Mouse (Mus musculus): ENCODE measurements at regions not wholly inside any gene's neighbourhood (a gene's known extent, or its start where the extent isn't known, plus 50 kb on each side); places are given as distances from the start of the nearest gene placed in this dataset.

- DNase-seq: no peak
Observed at GRCm38 (mm10) chr9:43466883-43467282, 156.2 kb downstream of the Trim29 start.

- DNase-seq: no peak
Observed at GRCm38 (mm10) chr9:43469215-43469614, 158.6 kb downstream of the Trim29 start.

DNA sequence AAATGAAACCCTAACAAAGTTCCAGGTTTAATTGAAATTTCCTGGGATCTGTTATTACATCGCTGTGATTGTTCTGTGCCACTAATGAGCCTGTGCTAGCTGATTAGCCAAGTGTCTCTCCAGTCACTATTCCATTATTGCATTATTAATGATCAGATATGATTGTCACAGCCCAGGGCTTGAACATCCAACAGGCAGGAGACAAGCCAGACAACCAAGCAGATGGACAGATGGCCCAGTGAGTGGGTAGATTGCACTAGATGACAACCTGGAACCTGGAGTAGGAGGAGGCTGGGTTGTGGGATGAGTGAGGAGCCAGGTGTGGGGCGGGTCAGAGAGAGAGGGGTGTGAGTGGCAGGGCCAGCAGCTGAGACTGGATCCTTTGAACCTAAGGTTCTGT lies 161.6 kb downstream of the Trim29 start:
- DNase-seq: no peak

DNA sequence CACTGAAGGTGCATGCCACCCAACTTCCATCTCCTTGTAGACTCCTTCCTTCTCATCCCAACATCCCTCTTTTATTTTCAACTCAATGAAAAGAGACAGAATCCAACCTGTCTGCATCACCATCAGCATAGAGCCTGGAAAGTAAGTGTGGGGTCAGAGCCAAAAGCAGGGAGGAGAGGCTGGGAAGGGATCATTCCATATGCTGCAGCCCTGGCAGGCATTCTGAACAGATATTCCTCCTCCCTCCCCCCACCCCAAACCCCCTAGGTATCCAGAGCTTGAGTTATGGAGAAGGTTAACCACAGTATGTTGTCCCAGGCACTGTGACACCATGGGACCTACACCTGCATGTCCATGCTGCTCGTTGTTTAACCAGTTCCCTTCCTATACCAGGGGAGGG lies 162.5 kb downstream of the Trim29 start:
- DNase-seq: no peak

GRCm38 (mm10) chr9:43473601-43474302 lies 163.1 kb downstream of the Trim29 start:
- DNase-seq: peak; percentile 32

GRCm38 (mm10) chr9:43474303-43474643 lies 163.6 kb downstream of the Trim29 start:
- no peak for DNase-seq

DNA sequence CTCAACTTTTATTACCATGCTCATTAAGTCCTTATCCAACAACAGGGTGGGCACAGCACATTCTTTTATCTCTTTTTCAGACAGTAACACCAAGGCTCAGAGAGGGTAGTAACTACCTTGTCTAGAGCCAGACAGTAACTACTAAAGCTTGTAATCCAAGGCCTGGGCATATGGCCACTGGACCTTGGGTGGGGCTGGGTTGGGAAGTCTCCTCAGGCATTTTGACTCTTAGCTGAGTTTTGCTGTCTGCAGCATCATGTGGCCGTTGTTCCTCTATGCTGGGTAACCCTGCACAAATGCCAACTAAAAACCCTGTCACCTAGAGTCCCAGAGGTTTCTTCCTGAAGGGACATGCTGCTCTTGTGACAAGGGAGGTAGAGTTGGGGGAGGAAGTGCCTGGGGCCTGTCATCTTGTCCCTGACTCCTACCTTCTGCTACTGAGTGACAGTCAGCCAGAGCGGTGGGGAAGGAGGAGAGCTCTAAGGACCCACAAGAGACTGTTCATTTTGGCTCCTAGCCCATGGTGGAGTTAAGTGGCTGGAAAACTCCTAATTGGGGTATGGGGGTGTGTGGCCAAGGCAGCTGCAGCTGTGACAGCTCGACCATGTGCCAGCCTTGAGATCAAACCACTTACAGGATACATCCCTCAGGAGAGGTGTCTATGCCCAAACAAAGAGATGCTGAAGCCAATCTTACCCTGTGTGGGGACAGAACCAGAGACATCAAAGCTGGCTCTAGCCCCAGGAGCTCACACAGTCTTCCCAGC lies 170.4 kb downstream of the Trim29 start:
- DNase-seq: no peak

GRCm38 (mm10) chr9:43482101-43483090 lies 171.7 kb downstream of the Trim29 start:
- peak; percentile 49 for DNase-seq

- DNase-seq: no peak
Observed at GRCm38 (mm10) chr9:43483195-43483594, 172.5 kb downstream of the Trim29 start.

- DNase-seq: no peak
Observed at GRCm38 (mm10) chr9:43483906-43484305, 173.3 kb downstream of the Trim29 start.

GRCm38 (mm10) chr9:43486704-43487103 lies 176.1 kb downstream of the Trim29 start:
- DNase-seq: no peak

DNA sequence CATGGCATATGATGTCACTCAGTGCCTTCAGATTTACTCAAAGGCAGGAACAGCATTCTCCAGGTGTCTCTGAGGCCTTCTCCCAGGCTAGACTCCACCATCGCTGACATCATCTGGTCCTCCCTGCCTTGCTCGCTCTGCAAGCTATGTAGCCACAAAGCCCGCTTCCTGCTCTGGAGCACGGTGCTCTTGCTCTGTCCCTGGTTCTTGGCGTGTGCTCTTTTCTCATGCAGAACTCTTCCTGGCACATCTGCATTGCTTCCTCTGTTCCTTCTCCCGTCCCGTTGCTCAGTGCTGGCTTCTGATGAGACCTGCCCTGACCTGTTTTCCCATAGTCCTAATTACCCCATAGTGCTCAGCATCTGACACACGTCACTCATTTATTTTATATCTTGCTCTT lies 178.6 kb downstream of the Trim29 start:
- no peak for DNase-seq

- DNase-seq: no peak
Observed at GRCm38 (mm10) chr9:43491024-43491751, 180.5 kb downstream of the Trim29 start.

- no peak for DNase-seq
Observed at GRCm38 (mm10) chr9:43492236-43493000, 181.8 kb downstream of the Trim29 start.

- DNase-seq: no peak
Observed at GRCm38 (mm10) chr9:43498596-43498995, 187.9 kb downstream of the Trim29 start.

- DNase-seq: no peak
Observed at GRCm38 (mm10) chr9:43504270-43504932, 193.8 kb downstream of the Trim29 start.

- DNase-seq: no peak
Observed at GRCm38 (mm10) chr9:43505856-43506255, 195.2 kb downstream of the Trim29 start.

- no peak for DNase-seq
Observed at GRCm38 (mm10) chr9:43506276-43506675, 195.6 kb downstream of the Trim29 start.

- no peak for DNase-seq
Observed at GRCm38 (mm10) chr9:43512806-43513205, 202.2 kb downstream of the Trim29 start.

DNA sequence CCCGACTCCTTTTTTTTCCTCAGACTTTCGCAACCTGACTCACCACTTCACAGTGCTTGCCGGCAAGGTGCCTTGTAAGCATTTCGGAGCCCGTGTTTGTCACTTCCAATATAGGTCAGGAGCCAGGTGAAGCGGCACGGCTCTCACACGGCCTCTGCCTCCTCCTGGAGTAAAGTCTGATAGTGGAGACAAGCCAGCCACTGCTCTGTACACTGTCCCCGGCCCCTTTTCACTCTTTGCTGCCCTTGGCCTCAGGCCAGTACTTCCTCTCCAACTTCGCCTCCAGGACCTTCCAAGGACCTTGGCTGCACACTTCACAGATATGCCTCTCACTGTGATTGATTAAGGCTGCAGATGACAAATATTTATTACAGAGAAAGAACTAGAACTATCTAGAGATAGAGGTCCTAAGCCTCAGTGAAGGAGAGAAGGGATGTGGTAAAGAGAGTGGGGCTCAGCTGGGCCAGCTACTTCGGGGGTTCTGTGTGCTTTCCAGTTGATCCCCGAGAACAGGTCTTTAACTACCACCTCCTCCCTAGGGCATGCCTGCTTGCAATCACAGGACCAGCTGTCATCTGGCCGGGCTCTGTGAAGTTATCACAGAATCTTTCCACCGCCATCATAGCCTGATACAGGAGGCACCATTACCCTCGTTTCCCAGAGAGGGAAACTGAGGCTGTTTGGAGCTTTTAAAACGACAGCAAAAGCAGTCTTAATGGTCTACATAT lies 204.2 kb downstream of the Trim29 start:
- DNase-seq: no peak

DNA sequence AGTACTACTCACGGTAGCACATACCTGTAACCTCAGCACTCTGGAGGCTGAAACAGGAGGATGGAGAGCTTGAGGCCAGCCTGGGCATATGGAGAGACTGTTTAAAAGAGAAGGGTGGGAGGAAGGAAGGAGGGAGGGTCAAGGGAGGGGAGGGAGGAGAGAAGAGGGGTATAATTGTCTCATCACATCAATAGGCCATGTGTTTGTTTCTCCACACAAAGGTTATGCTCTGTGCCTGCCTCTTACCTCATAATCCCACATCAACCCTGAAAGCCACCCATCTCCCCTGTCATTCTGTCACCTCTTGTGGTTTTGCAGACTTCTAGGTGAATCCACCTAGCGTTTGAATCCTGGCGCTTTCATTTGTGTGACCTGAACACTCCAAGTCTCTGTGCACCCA lies 210.3 kb downstream of the Trim29 start:
- DNase-seq: no peak

Measured in right cerebral cortex, postnatal 4 days (tissue).